Comparison of ENCODE assay signal across 7 mouse cellular contexts in the genomic region with DNA sequence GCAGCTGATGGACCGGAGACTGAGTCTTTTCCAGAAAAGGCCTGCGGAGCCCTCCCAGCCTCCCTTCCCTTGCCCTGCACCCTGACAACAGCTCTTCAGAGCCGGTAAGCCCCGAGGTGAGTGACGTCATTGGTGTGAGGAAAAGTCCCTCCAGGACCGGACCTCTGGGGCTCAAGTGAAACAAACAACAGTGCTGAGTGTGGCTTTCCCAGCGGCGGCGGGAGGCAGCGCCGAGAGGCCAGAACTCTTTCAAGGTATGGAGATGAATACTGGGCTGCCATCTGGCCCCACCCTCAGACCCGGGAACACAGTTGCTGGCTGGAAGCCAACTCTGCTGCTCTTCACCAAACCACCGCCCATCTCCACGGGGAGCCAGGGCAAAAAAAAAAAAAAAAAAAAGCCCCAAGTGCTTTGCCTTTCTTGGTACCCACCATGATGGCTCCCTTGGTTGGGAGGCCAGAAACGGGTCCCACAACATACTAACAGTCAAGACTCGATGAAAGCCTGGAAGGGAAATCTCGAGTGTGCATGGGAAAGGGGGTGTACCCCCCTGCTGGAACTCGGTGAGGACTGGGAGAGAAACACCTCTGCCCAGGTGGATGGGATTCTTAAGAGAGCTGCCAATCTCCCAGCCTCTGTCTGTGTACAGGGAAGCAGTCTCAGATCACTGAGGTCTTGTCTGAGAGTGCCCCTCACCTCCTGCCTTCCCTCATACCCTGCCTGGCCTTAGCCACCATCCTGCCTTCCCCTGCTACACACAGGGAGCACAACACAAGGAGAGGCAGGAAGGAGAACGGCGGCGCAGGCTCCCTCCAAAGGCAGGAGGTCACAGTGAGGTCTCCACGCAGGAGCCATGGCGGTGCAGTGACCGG. TPM values are rescaled to one million over a fixed set of nuclear protein-coding genes. Genes with fewer than 3 reads are reported as not detected.
A peak's percentile ranks its signal among the peaks of the same experiment; 100 is the strongest.
DNase-seq lines count a peak whose midpoint lies in the region; ATAC-seq and TF ChIP-seq lines count a peak whose summit lies in the region.

No protein-coding gene starts in this region.

- TF ChIP-seq CTCF in lung, embryonic 14.5 days (IDR thresholded peaks at IDR 0.05; ENCODE audit: low read depth): no peak

- DNase-seq in lung, embryonic 14.5 days: peak; percentile 38
- DNase-seq in lung, postnatal 4 days: no peak
- peak; percentile 76 for DNase-seq in cerebellum, adult 11-12 months
- DNase-seq in embryonic facial prominence, embryonic 14.5 days (ENCODE audit: low spot score): peak; percentile 58
- DNase-seq in midbrain, embryonic 14.5 days: peak; percentile 73
- DNase-seq in ovary, adult 18-20 months (ENCODE audit: low spot score): no peak

- 10% methylated on average over 24 of the region's 24 CpGs for WGBS in lung, embryonic 14.5 days
- 14% methylated on average over 21 of the region's 24 CpGs for WGBS in embryonic facial prominence, embryonic 14.5 days
- WGBS in midbrain, embryonic 14.5 days: 12% methylated on average over 24 of the region's 24 CpGs

- peaks cover 10% of the 10 kb centered on the region; the same call in 1 of the 2 replicates for H3K4me1 ChIP-seq in lung, embryonic 14.5 days (ENCODE audit: insufficient read depth)
- peaks cover 5% of the 10 kb centered on the region; the same call in 1 of the 2 replicates for H3K4me1 ChIP-seq in embryonic facial prominence, embryonic 14.5 days (ENCODE audit: control insufficient read depth, insufficient read depth, low read length)
- H3K4me1 ChIP-seq in midbrain, embryonic 14.5 days (ENCODE audit: control insufficient read depth, insufficient read depth, low read length): peaks cover 33% of the 10 kb centered on the region

- no peak for ATAC-seq in lung, embryonic 14.5 days (ENCODE audit: insufficient read depth)
- no peak for ATAC-seq in embryonic facial prominence, embryonic 14.5 days (ENCODE audit: low read depth)
- ATAC-seq in midbrain, embryonic 14.5 days (ENCODE audit: low FRiP score, low TSS enrichment): no peak
- ATAC-seq in activated CD4-positive, CD25-positive, alpha-beta regulatory T cell, adult 4 months: no peak

- H3K9ac ChIP-seq in lung, embryonic 14.5 days: no peak overlapping the region
- H3K9ac ChIP-seq in embryonic facial prominence, embryonic 14.5 days (ENCODE audit: low read depth, low read length): no peak overlapping the region
- no peak overlapping the region; the same call in 1 of the 2 replicates for H3K9ac ChIP-seq in midbrain, embryonic 14.5 days (replicated peaks; ENCODE audit: low read length)

- no peaks in the 10 kb centered on the region for H3K9me3 ChIP-seq in lung, embryonic 14.5 days (ENCODE audit: low read depth, low read length)
- no peaks in the 10 kb centered on the region for H3K9me3 ChIP-seq in embryonic facial prominence, embryonic 14.5 days (ENCODE audit: control insufficient read depth, low read length)
- H3K9me3 ChIP-seq in midbrain, embryonic 14.5 days (ENCODE audit: control insufficient read depth, low read length): no peaks in the 10 kb centered on the region

- H3K36me3 ChIP-seq in lung, embryonic 14.5 days (ENCODE audit: insufficient read depth): 0 out of 2 replicates have a peak, but pooled peaks cover 3% of the 10 kb centered on the region
- H3K36me3 ChIP-seq in embryonic facial prominence, embryonic 14.5 days (ENCODE audit: control insufficient read depth, insufficient read depth, low read length): peaks cover 20% of the 10 kb centered on the region
- peaks cover 35% of the 10 kb centered on the region for H3K36me3 ChIP-seq in midbrain, embryonic 14.5 days (ENCODE audit: control insufficient read depth, insufficient read depth, low read length)

- peaks cover 83% of the 10 kb centered on the region for H3K27me3 ChIP-seq in lung, embryonic 14.5 days (ENCODE audit: insufficient read depth, low read length)
- peaks cover 61% of the 10 kb centered on the region for H3K27me3 ChIP-seq in embryonic facial prominence, embryonic 14.5 days (replicated peaks; ENCODE audit: control insufficient read depth, insufficient read depth, low read length)
- peaks cover 31% of the 10 kb centered on the region for H3K27me3 ChIP-seq in midbrain, embryonic 14.5 days (ENCODE audit: control insufficient read depth, insufficient read depth, low read length)

- no peak overlapping the region for H3K27ac ChIP-seq in lung, embryonic 14.5 days (ENCODE audit: low read depth)
- no peak overlapping the region for H3K27ac ChIP-seq in embryonic facial prominence, embryonic 14.5 days (replicated peaks; ENCODE audit: low read depth, low read length)
- H3K27ac ChIP-seq in midbrain, embryonic 14.5 days (replicated peaks; ENCODE audit: low read depth, low read length): 0 out of 2 replicates have a peak overlapping the region, but pooled peaks have one; percentile 20

- H3K4me2 ChIP-seq in lung, embryonic 14.5 days: peak overlapping the region; percentile 56
- peak overlapping the region; percentile 44 for H3K4me2 ChIP-seq in embryonic facial prominence, embryonic 14.5 days (ENCODE audit: low read depth, low read length)
- H3K4me2 ChIP-seq in midbrain, embryonic 14.5 days (ENCODE audit: low read length): peak overlapping the region; percentile 35; the same call in 1 of the 2 replicates

- peak overlapping the region; percentile 30 for H3K4me3 ChIP-seq in lung, embryonic 14.5 days (ENCODE audit: low read depth, low read length)
- no peak overlapping the region for H3K4me3 ChIP-seq in embryonic facial prominence, embryonic 14.5 days (ENCODE audit: low read depth, low read length)
- H3K4me3 ChIP-seq in midbrain, embryonic 14.5 days (replicated peaks; ENCODE audit: low read depth, low read length): peak overlapping the region; percentile 12; the same call in 1 of the 2 replicates

RNA-seq across cellular contexts. Expression of a gene that starts 5.2 kb away (rescaled TPM):
- polyA plus RNA-seq in lung, embryonic 14.5 days (2014; fragmentation: Nextera tagmentation; extraction: Ambion mirVana): 1.1 and 1.6 TPM in 2 replicates
- polyA plus RNA-seq in embryonic facial prominence, embryonic 14.5 days (2014; fragmentation: Nextera tagmentation; extraction: Ambion mirVana): 1.7 and 2.8 TPM in 2 replicates
- polyA plus RNA-seq in midbrain, embryonic 14.5 days (2014; fragmentation: Nextera tagmentation; extraction: Ambion mirVana): 20.4 and 24.1 TPM in 2 replicates
- polyA plus RNA-seq in activated CD4-positive, CD25-positive, alpha-beta regulatory T cell, adult 4 months (2017; shearing (Covaris generic)): not detected

RNA-seq across cellular contexts. Expression of a gene that starts 11.3 kb away (rescaled TPM):
- 2.3 and 3.1 TPM in 2 replicates for polyA plus RNA-seq in lung, embryonic 14.5 days (2014; fragmentation: Nextera tagmentation; extraction: Ambion mirVana)
- 4.3 and 4.7 TPM in 2 replicates for polyA plus RNA-seq in embryonic facial prominence, embryonic 14.5 days (2014; fragmentation: Nextera tagmentation; extraction: Ambion mirVana)
- polyA plus RNA-seq in midbrain, embryonic 14.5 days (2014; fragmentation: Nextera tagmentation; extraction: Ambion mirVana): 4.2 and 4.9 TPM in 2 replicates
- 10 to 100 TPM; 28.3 to 50.2 TPM for polyA plus RNA-seq in activated CD4-positive, CD25-positive, alpha-beta regulatory T cell, adult 4 months (2017; shearing (Covaris generic))

RNA-seq across cellular contexts. Expression of a gene that starts 19.4 kb away (rescaled TPM):
- polyA plus RNA-seq in lung, embryonic 14.5 days (2014; fragmentation: Nextera tagmentation; extraction: Ambion mirVana): 130 and 137 TPM in 2 replicates
- polyA plus RNA-seq in embryonic facial prominence, embryonic 14.5 days (2014; fragmentation: Nextera tagmentation; extraction: Ambion mirVana): 139 and 143 TPM in 2 replicates
- 73.0 and 77.1 TPM in 2 replicates for polyA plus RNA-seq in midbrain, embryonic 14.5 days (2014; fragmentation: Nextera tagmentation; extraction: Ambion mirVana)
- polyA plus RNA-seq in activated CD4-positive, CD25-positive, alpha-beta regulatory T cell, adult 4 months (2017; shearing (Covaris generic)): 10 to 100 TPM; 27.7 to 33.8 TPM

RNA-seq across cellular contexts. Expression of a gene that starts 21.0 kb away (rescaled TPM):
- polyA plus RNA-seq in lung, embryonic 14.5 days (2014; fragmentation: Nextera tagmentation; extraction: Ambion mirVana): 0.35 and 0.70 TPM in 2 replicates
- 0.93 and 2.7 TPM in 2 replicates for polyA plus RNA-seq in embryonic facial prominence, embryonic 14.5 days (2014; fragmentation: Nextera tagmentation; extraction: Ambion mirVana)
- polyA plus RNA-seq in midbrain, embryonic 14.5 days (2014; fragmentation: Nextera tagmentation; extraction: Ambion mirVana): 3.0 and 5.8 TPM in 2 replicates
- polyA plus RNA-seq in activated CD4-positive, CD25-positive, alpha-beta regulatory T cell, adult 4 months (2017; shearing (Covaris generic)): not detected

RNA-seq across cellular contexts. Expression of a gene that starts 28.8 kb away (rescaled TPM):
- polyA plus RNA-seq in lung, embryonic 14.5 days (2014; fragmentation: Nextera tagmentation; extraction: Ambion mirVana): 1,512 and 1,564 TPM in 2 replicates
- 1,431 and 1,467 TPM in 2 replicates for polyA plus RNA-seq in embryonic facial prominence, embryonic 14.5 days (2014; fragmentation: Nextera tagmentation; extraction: Ambion mirVana)
- polyA plus RNA-seq in midbrain, embryonic 14.5 days (2014; fragmentation: Nextera tagmentation; extraction: Ambion mirVana): 1,248 and 1,388 TPM in 2 replicates
- polyA plus RNA-seq in activated CD4-positive, CD25-positive, alpha-beta regulatory T cell, adult 4 months (2017; shearing (Covaris generic)): 100 to 1,000 TPM; 836 to 982 TPM

Comparison
In these comparisons a context has a peak if more than half of its experiments do, and no peak if none do; other contexts are left out.
1. DNase-seq: peak in lung, embryonic 14.5 days (single experiment), cerebellum, adult 11-12 months (single experiment), embryonic facial prominence, embryonic 14.5 days (single experiment) and midbrain, embryonic 14.5 days (single experiment); none in lung, postnatal 4 days (0 of 2) and ovary, adult 18-20 months (single experiment).
2. Peak in every context shown above with its lines, with median percentiles within 50 percentile points of each other: H3K4me2 ChIP-seq.